Mouse (Mus musculus): ENCODE results near the gene Rnf216. TPM values are rescaled to one million over a fixed set of nuclear protein-coding genes. Genes with fewer than 3 reads are reported as not detected.

Rnf216 gene
- polyA plus RNA-seq, 1 experiment from 2014 or later = 36.8 TPM

- Histone ChIP-seq H3K9ac (replicated peaks; ENCODE audit: low read depth, low read length) (no peak overlapping the region), H3K9me3 (ENCODE audit: control insufficient read depth, low read length) (no peaks in the 10 kb centered on the region), H3K27ac (ENCODE audit: low read depth, low read length) (no peak overlapping the region), H3K4me3 (ENCODE audit: low read depth, low read length) (no peak overlapping the region), H3K36me3 (ENCODE audit: control insufficient read depth, insufficient read depth, low read length) (no peaks in the 10 kb centered on the region), H3K27me3 (ENCODE audit: control insufficient read depth, insufficient read depth, low read length) (no peaks in the 10 kb centered on the region), H3K4me1 (ENCODE audit: control insufficient read depth, insufficient read depth, low read length) (no peaks in the 10 kb centered on the region), H3K4me2 (ENCODE audit: low read depth, low read length) (no peak overlapping the region)
- 82% methylated on average over 8 of the region's 8 CpGs for WGBS
- no peak for ATAC-seq (ENCODE audit: low read depth)
These were observed 167.7 kb downstream of the Rnf216 start for GRCm38 (mm10) chr5:142944979-142945682.

Small RNA genes within 50 kb of the gene (microRNA-seq; reads per million reads assigned to microRNA genes)
- gene Gm44405 = not detected

Other genes with a start within 250 kb of the Rnf216 start
- gene Fbxl18, start 217.6 kb downstream of the Rnf216 start, polyA plus RNA-seq (2014; fragmentation: Nextera tagmentation; extraction: Ambion mirVana) = 22.5 and 24.1 TPM in 2 replicates
- 12,012 and 12,961 TPM in 2 replicates for gene Actb, start 206.2 kb downstream of the Rnf216 start, polyA plus RNA-seq (2014; fragmentation: Nextera tagmentation; extraction: Ambion mirVana)
- 428 and 502 TPM in 2 replicates for gene Fscn1, start 152.7 kb downstream of the Rnf216 start, polyA plus RNA-seq (2014; fragmentation: Nextera tagmentation; extraction: Ambion mirVana)
- 0.04 TPM in 1 of 2 replicates, not detected in the other for gene Olfr718-ps1, start 34.6 kb upstream of the Rnf216 start, polyA plus RNA-seq (2014; fragmentation: Nextera tagmentation; extraction: Ambion mirVana)
- 16.6 and 20.9 TPM in 2 replicates for gene Rbak, start 67.8 kb upstream of the Rnf216 start, polyA plus RNA-seq (2014; fragmentation: Nextera tagmentation; extraction: Ambion mirVana)
- gene Spdye4b, start 68.0 kb upstream of the Rnf216 start, polyA plus RNA-seq (2014; fragmentation: Nextera tagmentation; extraction: Ambion mirVana) = not detected in 2 replicates
- 0.15 TPM in 1 of 2 replicates, not detected in the other for gene Spdye4a, start 113.9 kb upstream of the Rnf216 start, polyA plus RNA-seq (2014; fragmentation: Nextera tagmentation; extraction: Ambion mirVana)
- 24.0 and 31.0 TPM in 2 replicates for gene Zfp12, start 122.2 kb upstream of the Rnf216 start, polyA plus RNA-seq (2014; fragmentation: Nextera tagmentation; extraction: Ambion mirVana)
- gene Zfp316, start 157.0 kb upstream of the Rnf216 start, polyA plus RNA-seq (2014; fragmentation: Nextera tagmentation; extraction: Ambion mirVana) = 5.2 and 7.0 TPM in 2 replicates
- gene Zfp853, start 180.6 kb upstream of the Rnf216 start, polyA plus RNA-seq (2014; fragmentation: Nextera tagmentation; extraction: Ambion mirVana) = 0.17 and 0.29 TPM in 2 replicates
- gene E130309D02Rik, start 202.4 kb upstream of the Rnf216 start, polyA plus RNA-seq (2014; fragmentation: Nextera tagmentation; extraction: Ambion mirVana) = 20.1 and 29.0 TPM in 2 replicates
- gene Zdhhc4, start 216.3 kb upstream of the Rnf216 start, polyA plus RNA-seq (2014; fragmentation: Nextera tagmentation; extraction: Ambion mirVana) = 81.2 and 84.9 TPM in 2 replicates
- 0.24 and 0.44 TPM in 2 replicates for gene Grid2ip, start 244.3 kb upstream of the Rnf216 start, polyA plus RNA-seq (2014; fragmentation: Nextera tagmentation; extraction: Ambion mirVana)

Measured in neural tube, embryonic 14.5 days (tissue).